ENCODE assay signal across 8 mouse cellular contexts in genomic region chr11:21093081-21093815, GRCm38 (mm10). TPM values are rescaled to one million over a fixed set of nuclear protein-coding genes. Genes with fewer than 3 reads are reported as not detected.
A peak's percentile ranks its signal among the peaks of the same experiment; 100 is the strongest.
DNase-seq lines count a peak whose midpoint lies in the region; ATAC-seq and TF ChIP-seq lines count a peak whose summit lies in the region.

No protein-coding gene starts in this region.

- TF ChIP-seq EP300 in heart, postnatal 0 days (IDR thresholded peaks at IDR 0.05; ENCODE audit: low read depth) = no peak

- peak overlapping the region; percentile 51; the same call in 1 of the 2 replicates for H3K27ac ChIP-seq in heart, postnatal 0 days (ENCODE audit: low read depth)
- 0 out of 2 replicates have a peak overlapping the region, but pooled peaks have one; percentile 8 for H3K27ac ChIP-seq in bone marrow macrophage, adult 2 months (ENCODE audit: insufficient read depth, low read depth, low read length)
- no peak overlapping the region for H3K27ac ChIP-seq in hindbrain, embryonic 10.5 days
- H3K27ac ChIP-seq in macrophage = no peak overlapping the region

- H3K4me1 ChIP-seq in heart, postnatal 0 days (ENCODE audit: control insufficient read depth, insufficient read depth) = peaks cover 15% of the 10 kb centered on the region
- peaks cover 24% of the 10 kb centered on the region for H3K4me1 ChIP-seq in bone marrow macrophage, adult 2 months (ENCODE audit: control insufficient read depth, insufficient read depth, low read length)
- peaks cover 21% of the 10 kb centered on the region for H3K4me1 ChIP-seq in hindbrain, embryonic 10.5 days (replicated peaks)

- TF ChIP-seq CTCF in heart, postnatal 0 days (IDR thresholded peaks at IDR 0.05; ENCODE audit: low read depth) = no peak
- TF ChIP-seq CTCF in bone marrow macrophage, adult 2 months (IDR thresholded peaks at IDR 0.05; ENCODE audit: low read depth, low read length) = no peak

- H3K27me3 ChIP-seq in heart, postnatal 0 days (ENCODE audit: control insufficient read depth, insufficient read depth, low read length) = no peaks in the 10 kb centered on the region
- H3K27me3 ChIP-seq in hindbrain, embryonic 10.5 days (ENCODE audit: insufficient read depth, poor library complexity, severe bottlenecking) = no peaks in the 10 kb centered on the region

- DNase-seq in heart, postnatal 0 days (ENCODE audit: low spot score) = peak; percentile 18
- no peak for DNase-seq in heart, postnatal 25 days (ENCODE audit: low spot score)
- no peak for DNase-seq in hindbrain, embryonic 10.5 days (ENCODE audit: low spot score)
- no peak for DNase-seq in c-Kit-positive CD71-positive TER-119-positive erythroid progenitor cells, embryonic 14.5 days (ENCODE audit: low spot score)
- no peak for DNase-seq in urinary bladder, postnatal 10 days (ENCODE audit: low spot score)

- H3K4me2 ChIP-seq in heart, postnatal 0 days (ENCODE audit: low read depth, low read length) = peak overlapping the region; percentile 51

- H3K9me3 ChIP-seq in heart, postnatal 0 days (replicated peaks; ENCODE audit: control insufficient read depth, low read length) = no peaks in the 10 kb centered on the region
- 0 out of 2 replicates have a peak, but pooled peaks cover 2% of the 10 kb centered on the region for H3K9me3 ChIP-seq in hindbrain, embryonic 10.5 days

- H3K36me3 ChIP-seq in heart, postnatal 0 days (replicated peaks; ENCODE audit: control insufficient read depth, insufficient read depth, low read length) = no peaks in the 10 kb centered on the region
- peaks cover 28% of the 10 kb centered on the region for H3K36me3 ChIP-seq in hindbrain, embryonic 10.5 days
- H3K36me3 ChIP-seq in macrophage (ENCODE audit: inconsistent target) = no peaks in the 10 kb centered on the region

- H3K4me3 ChIP-seq in heart, postnatal 0 days (ENCODE audit: low read depth, low read length) = peak overlapping the region; percentile 27; the same call in 1 of the 2 replicates
- peak overlapping the region; percentile 28 for H3K4me3 ChIP-seq in bone marrow macrophage, adult 2 months (ENCODE audit: insufficient read depth, low read length)
- peak overlapping the region; percentile 74 for H3K4me3 ChIP-seq in hindbrain, embryonic 10.5 days
- peak overlapping the region; percentile 80 for H3K4me3 ChIP-seq in macrophage (ENCODE audit: inconsistent target)

- ATAC-seq in heart, postnatal 0 days (ENCODE audit: insufficient read depth, low read depth) = no peak
- ATAC-seq in frontal cortex, adult (ENCODE audit: low TSS enrichment) = no peak

- H3K9ac ChIP-seq in heart, postnatal 0 days (replicated peaks; ENCODE audit: low read depth, low read length) = no peak overlapping the region

- peaks cover 65% of the 10 kb centered on the region for H3K79me2 ChIP-seq in macrophage (ENCODE audit: inconsistent target)

- TF ChIP-seq POLR2A in bone marrow macrophage, adult 2 months (IDR thresholded peaks at IDR 0.05; ENCODE audit: borderline replicate concordance, low read depth, low read length) = no peak

- intact Hi-C loops in heart, postnatal 25 days (cut with DNase I) = loop anchor here (5.0 kb wide), 5 partner anchors 54 to 351 kb away; partner anchors contain the start of gene Aftph

- 38% methylated on average over 3 of the region's 3 CpGs for WGBS in heart, postnatal 0 days
- 50% methylated on average over 3 of the region's 3 CpGs for WGBS in hindbrain, embryonic 10.5 days
- WGBS in macrophage (ENCODE audit: missing documents) = 7% methylated on average over 3 of the region's 3 CpGs

RNA-seq across cellular contexts. Expression of gene Peli1, which starts 2.2 kb away (rescaled TPM):
- total RNA-seq in heart, postnatal 0 days (2014; rRNA removed; ENCODE audit: low replicate concordance) = 12.9 and 19.6 TPM in 2 replicates
- 14.7 and 16.3 TPM in 2 replicates for polyA plus RNA-seq in heart, postnatal 0 days (2015; fragmentation: Nextera tagmentation; extraction: Ambion mirVana)
- 10 to 100 TPM; 12.4 to 16.0 TPM for total RNA-seq in heart, postnatal 25 days (2021)
- 28.2 and 30.8 TPM in 2 replicates for polyA plus RNA-seq in bone marrow macrophage, adult 2 months (2012; ENCODE audit: insufficient read depth, insufficient read length, missing spikeins)
- polyA plus RNA-seq in hindbrain, embryonic 10.5 days (2016; fragmentation: Nextera tagmentation; extraction: Ambion mirVana) = 66.9 and 75.9 TPM in 2 replicates
- 100 to 1,000 TPM in 19 of 26 experiments, 10 to 100 TPM in 7; 48.9 to 827 (median 232) TPM for total RNA-seq in macrophage (2018; cell fraction: chromatin; rRNA removed)
- 100 to 1,000 TPM in 9 of 26 experiments, 10 to 100 TPM in 17; 26.8 to 291 (median 74.1) TPM for total RNA-seq in macrophage (2018; cell fraction: cytosol; rRNA removed)
- total RNA-seq in macrophage (2018; cell fraction: nucleus; rRNA removed) = 100 to 1,000 TPM in 19 of 26 experiments, 10 to 100 TPM in 7; 62.0 to 845 (median 241) TPM
- 22.0 to 38.4 TPM (median 25.2 TPM) in 3 replicates for polyA plus RNA-seq in macrophage (2018)

Comparison
In these comparisons a context has a peak if more than half of its experiments do, and no peak if none do; other contexts are left out.
1. H3K27ac ChIP-seq: peak in heart, postnatal 0 days (single experiment) and bone marrow macrophage, adult 2 months (single experiment); none in hindbrain, embryonic 10.5 days (single experiment) and macrophage (single experiment).
2. H3K4me3 ChIP-seq: peak in every context shown above with its lines; median percentile 80 in macrophage; 74 in hindbrain, embryonic 10.5 days; 28 in bone marrow macrophage, adult 2 months; 27 in heart, postnatal 0 days.